Mouse (Mus musculus) CH12.LX (cell line): Measurements from ENCODE around the gene Cd81.

Source experiments
- CHD1 ChIP-seq: IDR thresholded peaks from 2 replicates; pipeline ENCODE4 v1.6.1; 2012; ENCODE audit warnings: low read depth, low read length, improper control_type of control experiment, inconsistent platforms
- CTCF ChIP-seq, 2 experiments: IDR thresholded peaks in 1 of 2; conservative IDR thresholded peaks in 1 of 2; 2 replicates each; pipeline ENCODE4 v1.5.1; 2011 to 2012; ENCODE audit warnings: low read depth in 2 of 2, low read length in 2 of 2, improper control_type of control experiment in 1 of 2, inconsistent platforms in 1 of 2, mild to moderate bottlenecking in 1 of 2, moderate library complexity in 1 of 2
- EP300 ChIP-seq: IDR thresholded peaks from 2 replicates; pipeline ENCODE4 v1.6.1; 2011; ENCODE audit warnings: low read length, improper control_type of control experiment
- HCFC1 ChIP-seq: IDR thresholded peaks from 2 replicates; pipeline ENCODE4 v1.6.1; 2012; ENCODE audit warnings: low read depth, mild to moderate bottlenecking, inconsistent platforms, low read length, improper control_type of control experiment
- JUND ChIP-seq: conservative IDR thresholded peaks from 2 replicates; pipeline ENCODE4 v1.6.1; 2011; ENCODE audit warnings: low read depth, low read length, improper control_type of control experiment
- KAT2A ChIP-seq: IDR thresholded peaks from 2 replicates; pipeline ENCODE4 v1.6.1; 2012; ENCODE audit warnings: low read length, improper control_type of control experiment, inconsistent platforms; ENCODE audit not compliant: insufficient replicate concordance
- MAX ChIP-seq: IDR thresholded peaks from 2 replicates; pipeline ENCODE4 v1.6.1; 2011; ENCODE audit warnings: low read length, improper control_type of control experiment
- MEF2A ChIP-seq: IDR thresholded peaks from 2 replicates; pipeline ENCODE4 v1.6.1; 2014; ENCODE audit warnings: low read depth, mild to moderate bottlenecking, inconsistent platforms, low read length, improper control_type of control experiment, borderline replicate concordance
- MYC ChIP-seq: IDR thresholded peaks from 2 replicates; pipeline ENCODE4 v1.6.1; 2011; ENCODE audit warnings: low read depth, mild to moderate bottlenecking, improper control_type of control experiment, low read length
- NRF1 ChIP-seq: IDR thresholded peaks from 2 replicates; pipeline ENCODE4 v1.6.1; 2014; ENCODE audit warnings: low read depth, mild to moderate bottlenecking, inconsistent platforms, low read length, improper control_type of control experiment, moderate library complexity
- POLR2A ChIP-seq: IDR thresholded peaks from 2 replicates; pipeline ENCODE4 v1.6.1; 2011; ENCODE audit warnings: low read depth, mild to moderate bottlenecking, improper control_type of control experiment, low read length
- SMC3 ChIP-seq: IDR thresholded peaks from 2 replicates; pipeline ENCODE4 v1.6.1; 2011; ENCODE audit warnings: low read depth, low read length, improper control_type of control experiment
- ZC3H11A ChIP-seq: IDR thresholded peaks from 2 replicates; pipeline ENCODE4 v1.6.1; 2012; ENCODE audit warnings: low read depth, mild to moderate bottlenecking, inconsistent platforms, low read length, improper control_type of control experiment

- no peak for TF ChIP-seq HCFC1
- TF ChIP-seq NRF1: no peak
- TF ChIP-seq CTCF (conservative IDR thresholded peaks at IDR 0.05 in 1 of 2, IDR thresholded peaks at IDR 0.05 in 1 of 2; ENCODE audit: low read depth in 2 of 2, low read length in 2 of 2): no peak
- no peak for TF ChIP-seq MEF2A
- no peak for TF ChIP-seq SMC3
- no peak for TF ChIP-seq CHD1
- TF ChIP-seq JUND: no peak
- TF ChIP-seq ZC3H11A: no peak
- TF ChIP-seq POLR2A: no peak
- no peak for TF ChIP-seq KAT2A
- no peak for TF ChIP-seq MAX
- TF ChIP-seq MYC: no peak
- TF ChIP-seq EP300: no peak
Measured at GRCm38 (mm10) chr7:143070506-143071070, 18.0 kb downstream of the Cd81 start.
